Mouse (Mus musculus): ENCODE results near the gene Lztfl1. TPM values are rescaled to one million over a fixed set of nuclear protein-coding genes. Genes with fewer than 3 reads are reported as not detected.

Gene Lztfl1
- polyA plus RNA-seq, 1 experiment from 2014 or later, result 55.4 TPM

- H3K27ac ChIP-seq (replicated peaks), result no peak overlapping the region
- no peaks in the 10 kb centered on the region for H3K36me3 ChIP-seq
- H3K4me3 ChIP-seq, result no peak overlapping the region
- no peak for ATAC-seq (ENCODE audit: low read depth)
- no peaks in the 10 kb centered on the region for H3K4me1 ChIP-seq (replicated peaks)
- no peaks in the 10 kb centered on the region for H3K9me3 ChIP-seq
- no peak overlapping the region for H3K4me2 ChIP-seq
- H3K9ac ChIP-seq, result no peak overlapping the region
- no peaks in the 10 kb centered on the region for H3K27me3 ChIP-seq
- WGBS, result 73% methylated on average over 3 of the region's 3 CpGs
Observed at GRCm38 (mm10) chr9:123731271-123731670, 13.8 kb upstream of the Lztfl1 start.

GRCm38 (mm10) chr9:123722737-123723493, 5.4 kb upstream of the Lztfl1 start:
- Histone ChIP-seq H3K4me3 (no peak overlapping the region), H3K9me3 (no peaks in the 10 kb centered on the region), H3K9ac (no peak overlapping the region), H3K4me2 (no peak overlapping the region), H3K4me1 (replicated peaks) (0 out of 2 replicates have a peak, but pooled peaks cover 2% of the 10 kb centered on the region), H3K36me3 (no peaks in the 10 kb centered on the region), H3K27me3 (peaks cover 3% of the 10 kb centered on the region), H3K27ac (replicated peaks) (no peak overlapping the region)
- 65% methylated on average over 2 of the region's 2 CpGs for WGBS
- ATAC-seq (ENCODE audit: low read depth), result no peak

GRCm38 (mm10) chr9:123716301-123716700, 1.2 kb downstream of the Lztfl1 start:
- Histone ChIP-seq H3K27ac (replicated peaks) (no peak overlapping the region), H3K36me3 (peaks cover 9% of the 10 kb centered on the region; the same call in 1 of the 2 replicates), H3K4me1 (replicated peaks) (peaks cover 20% of the 10 kb centered on the region), H3K4me2 (peak overlapping the region; percentile 73), H3K4me3 (peak overlapping the region; percentile 88), H3K27me3 (no peaks in the 10 kb centered on the region), H3K9ac (peak overlapping the region; percentile 34; the same call in 1 of the 2 replicates), H3K9me3 (no peaks in the 10 kb centered on the region)
- no peak for ATAC-seq (ENCODE audit: low read depth)
- 63% methylated on average over 3 of the region's 3 CpGs for WGBS

GRCm38 (mm10) chr9:123713111-123713510, 4.4 kb downstream of the Lztfl1 start:
- H3K4me1 ChIP-seq (replicated peaks), result peaks cover 20% of the 10 kb centered on the region
- H3K4me3 ChIP-seq, result no peak overlapping the region
- ATAC-seq (ENCODE audit: low read depth), result no peak
- peaks cover 29% of the 10 kb centered on the region for H3K36me3 ChIP-seq
- H3K9ac ChIP-seq, result no peak overlapping the region
- H3K27ac ChIP-seq (replicated peaks), result no peak overlapping the region
- no peaks in the 10 kb centered on the region for H3K27me3 ChIP-seq
- H3K4me2 ChIP-seq, result no peak overlapping the region
- 85% methylated on average over 2 of the region's 2 CpGs for WGBS
- no peaks in the 10 kb centered on the region for H3K9me3 ChIP-seq

GRCm38 (mm10) chr9:123709226-123709625, 8.3 kb downstream of the Lztfl1 start:
- Histone ChIP-seq H3K9me3 (no peaks in the 10 kb centered on the region), H3K9ac (no peak overlapping the region), H3K4me3 (no peak overlapping the region), H3K4me1 (replicated peaks) (no peaks in the 10 kb centered on the region), H3K36me3 (peaks cover 48% of the 10 kb centered on the region), H3K4me2 (no peak overlapping the region), H3K27ac (replicated peaks) (no peak overlapping the region), H3K27me3 (no peaks in the 10 kb centered on the region)
- no peak for ATAC-seq (ENCODE audit: low read depth)
- WGBS, result 54% methylated on average over 2 of the region's 2 CpGs

GRCm38 (mm10) chr9:123701822-123702221, 15.7 kb downstream of the Lztfl1 start:
- no peaks in the 10 kb centered on the region for H3K9me3 ChIP-seq
- H3K4me1 ChIP-seq (replicated peaks), result no peaks in the 10 kb centered on the region
- 89% methylated on average over 5 of the region's 5 CpGs for WGBS
- no peak overlapping the region for H3K9ac ChIP-seq
- no peaks in the 10 kb centered on the region for H3K27me3 ChIP-seq
- ATAC-seq (ENCODE audit: low read depth), result no peak
- no peak overlapping the region for H3K27ac ChIP-seq (replicated peaks)
- H3K36me3 ChIP-seq, result peaks cover 56% of the 10 kb centered on the region
- H3K4me2 ChIP-seq, result no peak overlapping the region
- no peak overlapping the region for H3K4me3 ChIP-seq

- H3K9me3 ChIP-seq, result no peaks in the 10 kb centered on the region
- H3K27ac ChIP-seq (replicated peaks), result no peak overlapping the region
- 91% methylated on average over 3 of the region's 3 CpGs for WGBS
- H3K27me3 ChIP-seq, result no peaks in the 10 kb centered on the region
- H3K4me3 ChIP-seq, result no peak overlapping the region
- H3K9ac ChIP-seq, result no peak overlapping the region
- H3K36me3 ChIP-seq, result peaks cover 43% of the 10 kb centered on the region
- H3K4me1 ChIP-seq (replicated peaks), result no peaks in the 10 kb centered on the region
- H3K4me2 ChIP-seq, result no peak overlapping the region
- ATAC-seq (ENCODE audit: low read depth), result no peak
Observed at GRCm38 (mm10) chr9:123695634-123696302, 21.7 kb downstream of the Lztfl1 start.

- H3K9ac ChIP-seq, result no peak overlapping the region
- no peaks in the 10 kb centered on the region for H3K9me3 ChIP-seq
- 69% methylated on average over 1 of the region's 1 CpGs for WGBS
- H3K4me2 ChIP-seq, result no peak overlapping the region
- ATAC-seq (ENCODE audit: low read depth), result no peak
- no peaks in the 10 kb centered on the region for H3K27me3 ChIP-seq
- no peak overlapping the region for H3K4me3 ChIP-seq
- no peaks in the 10 kb centered on the region for H3K4me1 ChIP-seq (replicated peaks)
- no peak overlapping the region for H3K27ac ChIP-seq (replicated peaks)
- H3K36me3 ChIP-seq, result peaks cover 16% of the 10 kb centered on the region; the same call in 1 of the 2 replicates
Observed at GRCm38 (mm10) chr9:123688227-123688626, 29.3 kb downstream of the Lztfl1 start.

- Histone ChIP-seq H3K9me3 (no peaks in the 10 kb centered on the region), H3K27me3 (peaks cover 12% of the 10 kb centered on the region), H3K9ac (no peak overlapping the region), H3K27ac (replicated peaks) (no peak overlapping the region), H3K36me3 (no peaks in the 10 kb centered on the region), H3K4me1 (replicated peaks) (no peaks in the 10 kb centered on the region), H3K4me2 (no peak overlapping the region), H3K4me3 (no peak overlapping the region)
- ATAC-seq (ENCODE audit: low read depth), result no peak
- 73% methylated on average over 5 of the region's 5 CpGs for WGBS
Observed at GRCm38 (mm10) chr9:123686206-123686605, 31.3 kb downstream of the Lztfl1 start.

- H3K4me2 ChIP-seq, result no peak overlapping the region
- WGBS, result 73% methylated on average over 3 of the region's 3 CpGs
- no peak overlapping the region for H3K27ac ChIP-seq (replicated peaks)
- peaks cover 37% of the 10 kb centered on the region for H3K27me3 ChIP-seq
- peaks cover 5% of the 10 kb centered on the region for H3K4me1 ChIP-seq (replicated peaks)
- no peak overlapping the region for H3K9ac ChIP-seq
- H3K9me3 ChIP-seq, result no peaks in the 10 kb centered on the region
- no peak for ATAC-seq (ENCODE audit: low read depth)
- no peak overlapping the region for H3K4me3 ChIP-seq
- no peaks in the 10 kb centered on the region for H3K36me3 ChIP-seq
Observed at GRCm38 (mm10) chr9:123683704-123684103, 33.8 kb downstream of the Lztfl1 start.

GRCm38 (mm10) chr9:123679198-123679597, 38.3 kb downstream of the Lztfl1 start:
- Histone ChIP-seq H3K36me3 (no peaks in the 10 kb centered on the region), H3K27ac (replicated peaks) (no peak overlapping the region), H3K4me2 (peak overlapping the region; percentile 62), H3K4me3 (peak overlapping the region; percentile 41; the same call in 1 of the 2 replicates), H3K9ac (no peak overlapping the region), H3K4me1 (replicated peaks) (peaks cover 15% of the 10 kb centered on the region), H3K27me3 (peaks cover 77% of the 10 kb centered on the region), H3K9me3 (no peaks in the 10 kb centered on the region)
- 19% methylated on average over 2 of the region's 2 CpGs for WGBS
- no peak for ATAC-seq (ENCODE audit: low read depth)

- Histone ChIP-seq H3K4me3 (peak within 1 kb of the TSS; percentile 41), H3K9me3 (no peaks in the 10 kb centered on the region), H3K27ac (replicated peaks) (no peak within 1 kb of the TSS), H3K4me2 (peak within 1 kb of the TSS; percentile 62), H3K36me3 (no peaks in the 10 kb centered on the region), H3K9ac (peak within 1 kb of the TSS; percentile 60), H3K4me1 (replicated peaks) (peaks cover 15% of the 10 kb centered on the region), H3K27me3 (peaks cover 77% of the 10 kb centered on the region)
- ATAC-seq (ENCODE audit: low read depth), result 0 out of 2 replicates have a peak, but pooled peaks have one; percentile 47
- under 1% methylated on average over 73 of the region's 73 CpGs for WGBS
Observed at GRCm38 (mm10) chr9:123678327-123679105, 39.0 kb downstream of the Lztfl1 start, which contains the start of the genes Ccr9 and Slc6a20a. TSS of gene Ccr9 (plus strand) at chr9:123678439. TSS of gene Slc6a20a (minus strand) at chr9:123678885.
